Mouse (Mus musculus) left cerebral cortex, postnatal 36 days (tissue): ENCODE measurements at regions not wholly inside any gene's neighbourhood (a gene's known extent, or its start where the extent isn't known, plus 50 kb on each side); places are given as distances from the start of the nearest gene placed in this dataset.
A peak's percentile ranks its signal among the peaks of the same experiment; 100 is the strongest.

Experiments
- DNase-seq, 2 experiments: peaks; one replicate each; pipeline ENCODE4 v3.0.0; 2021 to 2022; ENCODE audit warnings: low spot score in 2 of 2, mixed read lengths in 1 of 2
- intact Hi-C: fragments of 180-260 bp; cut with DNase I; formaldehyde crosslinking; loops from one replicate; pipeline ENCODE4 v1.15.1; 2025

DNA sequence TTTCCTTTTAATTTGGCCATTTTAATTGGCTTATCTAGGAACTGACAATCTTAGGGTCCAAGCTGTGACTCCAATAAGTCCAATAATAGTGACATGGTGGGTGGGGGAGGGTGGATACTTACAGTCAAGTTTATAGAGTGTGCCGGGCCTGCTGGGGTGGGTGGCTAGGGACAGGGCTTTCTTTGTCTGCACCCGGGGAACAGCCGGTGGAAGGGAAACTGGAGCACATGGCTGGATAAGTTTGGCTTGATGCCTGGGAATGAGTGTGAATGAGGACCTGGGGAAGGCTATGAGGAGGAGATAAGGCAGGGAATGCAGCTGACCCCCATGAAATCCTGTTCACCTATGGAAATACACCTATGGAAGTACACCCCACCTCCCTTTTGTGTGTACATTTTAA lies 81.7 kb upstream of the Cers4 start:
- intact Hi-C loops: no loop called here
- no peak for DNase-seq

GRCm38 (mm10) chr8:4411836-4412235 lies 81.0 kb upstream of the Cers4 start:
- intact Hi-C loops: loop anchor here (2.0 kb wide), 2 partner anchors 103 to 177 kb away; no protein-coding TSS in a partner anchor
- no peak for DNase-seq

GRCm38 (mm10) chr8:4413206-4413605 lies 79.6 kb upstream of the Cers4 start:
- intact Hi-C loops: loop anchor here (2.0 kb wide), 2 partner anchors 102 to 176 kb away; no protein-coding TSS in a partner anchor
- peak; percentile 26 to 31 for DNase-seq

DNA sequence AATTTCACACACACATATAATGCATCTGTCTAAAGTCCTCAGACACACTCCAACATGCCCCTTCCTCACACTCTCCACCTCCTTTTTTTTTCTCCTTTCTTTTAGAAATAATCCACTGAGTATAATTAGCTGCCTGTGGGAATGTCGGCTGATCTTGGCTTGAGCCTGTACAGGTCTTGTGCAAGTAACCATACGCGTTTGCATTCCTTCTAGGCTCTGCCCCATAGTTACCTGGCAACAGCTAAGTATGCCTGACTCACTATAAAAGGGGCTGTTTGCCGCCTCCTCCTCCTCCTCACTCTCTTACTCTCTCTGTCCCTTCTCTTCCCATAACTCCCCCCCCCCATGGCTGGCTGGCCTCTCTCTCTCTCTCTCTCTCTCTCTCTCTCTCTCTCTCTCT lies 79.1 kb upstream of the Cers4 start:
- DNase-seq: peak in 1 of 2 experiments; percentile 18
- intact Hi-C loops: loop anchor here (2.0 kb wide), 2 partner anchors 101 to 175 kb away; no protein-coding TSS in a partner anchor

DNA sequence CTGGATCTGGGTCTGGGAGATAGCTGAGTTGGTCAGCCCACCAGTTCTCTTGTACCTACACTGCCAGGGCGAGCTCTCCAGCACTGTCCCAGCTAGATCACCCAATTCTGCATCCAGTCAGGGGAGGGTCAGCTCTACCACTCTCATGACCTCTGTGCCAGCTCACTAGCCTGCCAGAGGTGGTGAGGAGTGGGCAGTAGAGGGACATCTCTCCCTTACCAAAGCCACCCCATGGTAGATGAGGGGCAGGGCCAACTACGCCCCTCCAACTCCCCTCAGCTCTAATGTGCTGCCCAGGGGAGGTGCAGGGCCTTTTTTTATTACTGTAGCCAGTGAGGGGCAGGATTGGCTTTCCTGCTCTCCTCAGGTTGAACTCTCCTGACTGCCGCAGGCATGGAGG lies 75.7 kb upstream of the Cers4 start:
- intact Hi-C loops: no loop called here
- no peak for DNase-seq

- intact Hi-C loops: no loop called here
Observed at GRCm38 (mm10) chr8:4433161-4433560, 59.7 kb upstream of the Cers4 start.

GRCm38 (mm10) chr8:4436546-4436945 lies 56.3 kb upstream of the Cers4 start:
- DNase-seq: no peak
- intact Hi-C loops: no loop called here

More at GRCm38 (mm10) chr8:4433161-4433560, 59.7 kb upstream of the Cers4 start:
- no peak for DNase-seq
